ENCODE assay signal across 8 mouse cellular contexts in the genomic region with DNA sequence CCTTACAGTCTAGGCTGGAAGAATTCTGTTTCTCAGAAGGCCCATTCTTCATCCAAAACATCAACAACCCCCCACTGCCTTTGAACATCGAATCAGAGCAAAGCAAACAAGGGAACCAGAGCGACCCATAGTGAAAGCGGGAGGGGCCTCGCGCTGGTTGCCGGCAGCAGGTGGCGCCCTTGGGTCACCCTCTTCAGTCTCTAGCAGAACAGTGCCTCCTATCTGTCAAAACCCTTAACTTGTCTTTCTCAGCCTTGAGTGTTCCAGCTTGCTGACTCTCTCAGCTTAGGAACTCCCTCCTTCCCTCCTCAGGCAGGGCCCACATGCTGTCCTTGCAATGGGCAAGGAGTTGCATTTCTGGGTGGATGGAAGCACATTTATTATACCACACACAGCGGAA. TPM values are rescaled to one million over a fixed set of nuclear protein-coding genes. Genes with fewer than 3 reads are reported as not detected.
DNase-seq lines count a peak whose midpoint lies in the region; ATAC-seq lines count a peak whose summit lies in the region.

No protein-coding gene starts in this region.

- H3K4me1 ChIP-seq in hindbrain, embryonic 16.5 days (ENCODE audit: control insufficient read depth, insufficient read depth, low read depth, low read length), result peaks cover 2% of the 10 kb centered on the region; the same call in 1 of the 2 replicates

- H3K4me2 ChIP-seq in hindbrain, embryonic 16.5 days (ENCODE audit: low read length), result peak overlapping the region; percentile 27; the same call in 1 of the 2 replicates

- no peak overlapping the region for H3K27ac ChIP-seq in hindbrain, embryonic 16.5 days (ENCODE audit: low read depth, low read length)

- no peak overlapping the region for H3K9ac ChIP-seq in hindbrain, embryonic 16.5 days (ENCODE audit: low read depth, low read length)

- no peaks in the 10 kb centered on the region for H3K9me3 ChIP-seq in hindbrain, embryonic 16.5 days (ENCODE audit: control insufficient read depth, low read length)

- ATAC-seq in activated CD4-positive, CD25-positive, alpha-beta regulatory T cell, adult 4 months, result peak; percentile 95
- ATAC-seq in hindbrain, embryonic 16.5 days, result no peak

- DNase-seq in cerebellum, postnatal 4 days (ENCODE audit: low spot score in 2 of 2), result peak; percentile 35 to 67
- DNase-seq in gastrocnemius, adult 18-20 months (ENCODE audit: low spot score), result peak; percentile 78
- DNase-seq in left cerebral cortex, adult 11 months (ENCODE audit: low spot score), result peak; percentile 60
- DNase-seq in lung, postnatal 36 days, result peak; percentile 91
- DNase-seq in right cerebral cortex, postnatal 14 days, result peak; percentile 71
- DNase-seq in urinary bladder, postnatal 36 days (ENCODE audit: low spot score in 2 of 2), result peak; percentile 77 to 83

- 12% methylated on average over 8 of the region's 8 CpGs for WGBS in hindbrain, embryonic 16.5 days

- no peaks in the 10 kb centered on the region for H3K27me3 ChIP-seq in hindbrain, embryonic 16.5 days (replicated peaks; ENCODE audit: control insufficient read depth, insufficient read depth, low read length)

- H3K36me3 ChIP-seq in hindbrain, embryonic 16.5 days (ENCODE audit: control insufficient read depth, insufficient read depth, low read length), result no peaks in the 10 kb centered on the region

- no peak overlapping the region for H3K4me3 ChIP-seq in hindbrain, embryonic 16.5 days (ENCODE audit: low read length)

RNA-seq across cellular contexts. Expression of a gene that starts 53.9 kb away (rescaled TPM):
- polyA plus RNA-seq in activated CD4-positive, CD25-positive, alpha-beta regulatory T cell, adult 4 months (2017; shearing (Covaris generic)), result not detected
- 1 to 10 TPM in 1 of 2 experiments, under 1 TPM in 1; 0.18 to 1.0 TPM for total RNA-seq in gastrocnemius, adult 18-20 months (2021)
- polyA plus RNA-seq in hindbrain, embryonic 16.5 days (2015; fragmentation: Nextera tagmentation; extraction: Ambion mirVana), result 2.3 and 2.4 TPM in 2 replicates
